Mouse (Mus musculus) right cerebral cortex, postnatal 14 days (tissue): Measurements from ENCODE around the gene Ccdc27.

Experiments used
- DNase-seq: peaks from one replicate; pipeline ENCODE4 v3.0.0; 2022

The Ccdc27 gene

GRCm38 (mm10) chr4:154024729-154025521 is 17.6 kb downstream of the Ccdc27 start:
- DNase-seq: no peak

- DNase-seq: no peak
These were observed 18.5 kb downstream of the Ccdc27 start for GRCm38 (mm10) chr4:154023754-154024601.

GRCm38 (mm10) chr4:154022844-154023243 is 19.6 kb downstream of the Ccdc27 start:
- no peak for DNase-seq

- DNase-seq: no peak
These were observed 20.1 kb downstream of the Ccdc27 start for GRCm38 (mm10) chr4:154022407-154022806.

GRCm38 (mm10) chr4:154021432-154021831 is 21.0 kb downstream of the Ccdc27 start:
- DNase-seq: no peak

- DNase-seq: peak; percentile 63
These were observed 22.9 kb downstream of the Ccdc27 start for GRCm38 (mm10) chr4:154019571-154019970.

GRCm38 (mm10) chr4:154015476-154015875 is 27.0 kb downstream of the Ccdc27 start:
- DNase-seq: no peak

- DNase-seq: no peak
These were observed 30.2 kb downstream of the Ccdc27 start for GRCm38 (mm10) chr4:154012132-154012882.

GRCm38 (mm10) chr4:154011646-154012089 is 30.8 kb downstream of the Ccdc27 start, which contains the start of gene Lrrc47:
Gene Lrrc47 (plus strand): TSS chr4:154011731.
- peak; percentile 80 for DNase-seq

- DNase-seq: no peak
These were observed 31.4 kb downstream of the Ccdc27 start for GRCm38 (mm10) chr4:154010907-154011645.

GRCm38 (mm10) chr4:154007759-154008158 is 34.7 kb downstream of the Ccdc27 start:
- no peak for DNase-seq

GRCm38 (mm10) chr4:154006264-154006663 is 36.2 kb downstream of the Ccdc27 start:
- no peak for DNase-seq

GRCm38 (mm10) chr4:154005488-154005887 is 37.0 kb downstream of the Ccdc27 start:
- DNase-seq: no peak

- no peak for DNase-seq
These were observed 49.0 kb downstream of the Ccdc27 start for GRCm38 (mm10) chr4:153993505-153993904.

- DNase-seq: no peak
These were observed 49.8 kb downstream of the Ccdc27 start for GRCm38 (mm10) chr4:153992715-153993114.

- no peak for DNase-seq
These were observed 62.0 kb downstream of the Ccdc27 start for GRCm38 (mm10) chr4:153980470-153980869.

- no peak for DNase-seq
These were observed 63.2 kb downstream of the Ccdc27 start for GRCm38 (mm10) chr4:153979243-153979642.
